Mouse (Mus musculus): ENCODE measurements around the gene Per3. TPM values are rescaled to one million over a fixed set of nuclear protein-coding genes. Genes with fewer than 3 reads are reported as not detected.

The Per3 gene
- total RNA-seq (2014; rRNA removed) (3.3 and 6.9 TPM in 2 replicates), polyA plus RNA-seq (2015; fragmentation: Nextera tagmentation; extraction: Ambion mirVana) (2.9 and 3.0 TPM in 2 replicates)

- no peak for TF ChIP-seq CTCF (IDR thresholded peaks at IDR 0.05; ENCODE audit: low read depth)
- Histone ChIP-seq H3K4me2 (ENCODE audit: low read depth) (peak within 1 kb of the TSS; percentile 92), H3K9ac (peak within 1 kb of the TSS; percentile 32), H3K27ac (ENCODE audit: low read depth, low read length) (no peak within 1 kb of the TSS), H3K27me3 (ENCODE audit: insufficient read depth, low read length) (no peaks in the 10 kb centered on the region), H3K4me1 (ENCODE audit: insufficient read depth) (no peaks in the 10 kb centered on the region; the same call in 1 of the 2 replicates), H3K36me3 (ENCODE audit: insufficient read depth) (peaks cover 21% of the 10 kb centered on the region), H3K9me3 (ENCODE audit: low read length) (no peaks in the 10 kb centered on the region), H3K4me3 (ENCODE audit: low read depth, low read length) (peak within 1 kb of the TSS; percentile 60)
- peak; percentile 97 for ATAC-seq
- peak; percentile 89 for DNase-seq
- WGBS, result 3% methylated on average over 76 of the region's 79 CpGs
Observed at GRCm38 (mm10) chr4:151044037-151044943, at the start of gene Per3. Per3 (minus strand) TSS chr4:151044665.

GRCm38 (mm10) chr4:151089270-151089669, 44.8 kb upstream of the Per3 start, which contains the start of gene Gm13090:
Gm13090 (plus strand) TSS chr4:151089570.
- Histone ChIP-seq H3K36me3 (ENCODE audit: insufficient read depth) (peaks cover 32% of the 10 kb centered on the region), H3K27me3 (ENCODE audit: insufficient read depth, low read length) (no peaks in the 10 kb centered on the region), H3K27ac (ENCODE audit: low read depth, low read length) (peak within 1 kb of the TSS; percentile 30; the same call in 1 of the 2 replicates), H3K9ac (no peak within 1 kb of the TSS), H3K9me3 (ENCODE audit: low read length) (no peaks in the 10 kb centered on the region), H3K4me2 (ENCODE audit: low read depth) (no peak within 1 kb of the TSS), H3K4me3 (ENCODE audit: low read depth, low read length) (no peak within 1 kb of the TSS), H3K4me1 (ENCODE audit: insufficient read depth) (no peaks in the 10 kb centered on the region)
- WGBS, result 79% methylated on average over 7 of the region's 7 CpGs
- TF ChIP-seq CTCF (IDR thresholded peaks at IDR 0.05; ENCODE audit: low read depth), result no peak
- 0 out of 2 replicates have a peak, but pooled peaks have one; percentile 26 for ATAC-seq
- DNase-seq, result no peak

- H3K27me3 ChIP-seq (ENCODE audit: insufficient read depth, low read length), result no peaks in the 10 kb centered on the region
- no peaks in the 10 kb centered on the region for H3K4me1 ChIP-seq (ENCODE audit: insufficient read depth)
- peaks cover 37% of the 10 kb centered on the region for H3K36me3 ChIP-seq (ENCODE audit: insufficient read depth)
- 77% methylated on average over 14 of the region's 14 CpGs for WGBS
- peak; percentile 64; the same call in 1 of the 2 replicates for ATAC-seq
- H3K9me3 ChIP-seq (ENCODE audit: low read length), result no peaks in the 10 kb centered on the region
- TF ChIP-seq CTCF (IDR thresholded peaks at IDR 0.05; ENCODE audit: low read depth), result no peak
- H3K27ac ChIP-seq (ENCODE audit: low read depth, low read length), result 0 out of 2 replicates have a peak overlapping the region, but pooled peaks have one; percentile 30
- no peak for DNase-seq
- no peak overlapping the region for H3K9ac ChIP-seq
- H3K4me3 ChIP-seq (ENCODE audit: low read depth, low read length), result no peak overlapping the region
- no peak overlapping the region for H3K4me2 ChIP-seq (ENCODE audit: low read depth)
Observed at GRCm38 (mm10) chr4:151088819-151089218, 44.4 kb upstream of the Per3 start.

- no peaks in the 10 kb centered on the region for H3K4me1 ChIP-seq (ENCODE audit: insufficient read depth)
- no peak overlapping the region for H3K4me3 ChIP-seq (ENCODE audit: low read depth, low read length)
- peaks cover 52% of the 10 kb centered on the region for H3K36me3 ChIP-seq (ENCODE audit: insufficient read depth)
- DNase-seq (no peak), ATAC-seq (no peak)
- no peak overlapping the region for H3K9ac ChIP-seq
- no peak overlapping the region for H3K4me2 ChIP-seq (ENCODE audit: low read depth)
- no peaks in the 10 kb centered on the region for H3K27me3 ChIP-seq (ENCODE audit: insufficient read depth, low read length)
- H3K9me3 ChIP-seq (ENCODE audit: low read length), result no peaks in the 10 kb centered on the region
- peak; percentile 57 for TF ChIP-seq CTCF (IDR thresholded peaks at IDR 0.05; ENCODE audit: low read depth)
- WGBS, result 100% methylated on average over 1 of the region's 1 CpGs
- no peak overlapping the region for H3K27ac ChIP-seq (ENCODE audit: low read depth, low read length)
Observed at GRCm38 (mm10) chr4:151087358-151087757, 42.9 kb upstream of the Per3 start.

GRCm38 (mm10) chr4:151083027-151083426, 38.6 kb upstream of the Per3 start:
- Histone ChIP-seq H3K9ac (no peak overlapping the region), H3K9me3 (ENCODE audit: low read length) (no peaks in the 10 kb centered on the region), H3K4me1 (ENCODE audit: insufficient read depth) (no peaks in the 10 kb centered on the region), H3K4me2 (ENCODE audit: low read depth) (no peak overlapping the region), H3K4me3 (ENCODE audit: low read depth, low read length) (no peak overlapping the region), H3K27me3 (ENCODE audit: insufficient read depth, low read length) (no peaks in the 10 kb centered on the region), H3K27ac (ENCODE audit: low read depth, low read length) (no peak overlapping the region), H3K36me3 (ENCODE audit: insufficient read depth) (peaks cover 85% of the 10 kb centered on the region)
- no peak for TF ChIP-seq CTCF (IDR thresholded peaks at IDR 0.05; ENCODE audit: low read depth)
- 85% methylated on average over 5 of the region's 5 CpGs for WGBS
- no peak for DNase-seq
- no peak for ATAC-seq

GRCm38 (mm10) chr4:151081977-151082376, 37.5 kb upstream of the Per3 start:
- ATAC-seq, result peak; percentile 58
- TF ChIP-seq CTCF (IDR thresholded peaks at IDR 0.05; ENCODE audit: low read depth), result no peak

GRCm38 (mm10) chr4:151081355-151081754, 36.9 kb upstream of the Per3 start:
- H3K27me3 ChIP-seq (ENCODE audit: insufficient read depth, low read length), result no peaks in the 10 kb centered on the region
- no peaks in the 10 kb centered on the region for H3K4me1 ChIP-seq (ENCODE audit: insufficient read depth)
- peaks cover 97% of the 10 kb centered on the region for H3K36me3 ChIP-seq (ENCODE audit: insufficient read depth)
- H3K4me2 ChIP-seq (ENCODE audit: low read depth), result no peak overlapping the region
- WGBS, result 88% methylated on average over 2 of the region's 2 CpGs
- no peak overlapping the region for H3K27ac ChIP-seq (ENCODE audit: low read depth, low read length)
- DNase-seq, result no peak
- H3K4me3 ChIP-seq (ENCODE audit: low read depth, low read length), result no peak overlapping the region
- H3K9me3 ChIP-seq (ENCODE audit: low read length), result no peaks in the 10 kb centered on the region
- no peak overlapping the region for H3K9ac ChIP-seq
- no peak for TF ChIP-seq CTCF (IDR thresholded peaks at IDR 0.05; ENCODE audit: low read depth)
- no peak for ATAC-seq

More at GRCm38 (mm10) chr4:151081977-151082376, 37.5 kb upstream of the Per3 start:
- Histone ChIP-seq H3K27me3 (ENCODE audit: insufficient read depth, low read length) (no peaks in the 10 kb centered on the region), H3K9ac (no peak overlapping the region), H3K4me1 (ENCODE audit: insufficient read depth) (no peaks in the 10 kb centered on the region), H3K4me3 (ENCODE audit: low read depth, low read length) (no peak overlapping the region), H3K9me3 (ENCODE audit: low read length) (no peaks in the 10 kb centered on the region), H3K4me2 (ENCODE audit: low read depth) (no peak overlapping the region), H3K27ac (ENCODE audit: low read depth, low read length) (no peak overlapping the region), H3K36me3 (ENCODE audit: insufficient read depth) (peaks cover 92% of the 10 kb centered on the region)
- DNase-seq, result no peak
- 87% methylated on average over 13 of the region's 13 CpGs for WGBS
